Mouse (Mus musculus) cerebellum, adult 2 months (tissue): ENCODE measurements around the gene Flrt2. TPM values are rescaled to one million over a fixed set of nuclear protein-coding genes. Genes with fewer than 3 reads are reported as not detected.

Experiments
- DNase-seq, 2 experiments: peaks; one replicate each; pipeline ENCODE4 v3.0.0; 2021
- H3K27ac ChIP-seq: fragments of 200-500 bp; 2 replicates; pipeline ENCODE4 v1.5.1; 2012; ENCODE audit warnings: low read length, control low read depth, inconsistent platforms; ENCODE audit not compliant: insufficient read depth
- H3K27me3 ChIP-seq: fragments of 200-500 bp; 2 replicates; pipeline ENCODE4 v1.6.1; 2012; ENCODE audit warnings: inconsistent platforms, mild to moderate bottlenecking, low read length, moderate library complexity; ENCODE audit not compliant: control insufficient read depth, insufficient read depth
- H3K4me1 ChIP-seq: fragments of 200-500 bp; 2 replicates; pipeline ENCODE4 v1.6.1; 2011; ENCODE audit warnings: low read length; ENCODE audit not compliant: control insufficient read depth, insufficient read depth
- H3K4me3 ChIP-seq: fragments of 200-500 bp; replicated peaks from 2 replicates; pipeline ENCODE3; 2011; ENCODE audit warnings: mild to moderate bottlenecking, low read depth, low read length, control low read depth; ENCODE audit not compliant: insufficient read depth
- CTCF ChIP-seq: fragments of 200-500 bp; IDR thresholded peaks from 2 replicates; pipeline ENCODE4 v1.5.1; 2011; ENCODE audit warnings: low read depth, mild to moderate bottlenecking, control low read depth, low read length, moderate library complexity, borderline replicate concordance; ENCODE audit not compliant: insufficient read depth
- POLR2A ChIP-seq: fragments of 200-500 bp; IDR thresholded peaks from 2 replicates; pipeline ENCODE4 v1.6.1; 2011; ENCODE audit warnings: low read length, control low read depth, borderline replicate concordance; ENCODE audit not compliant: insufficient read depth
- WGBS: fragments of 180-500 bp; shearing (Covaris S2); methylation state at CpG from one replicate; pipeline ENCODE4 v1.1.7; 2018; 5-methylcytosine and 5-hydroxymethylcytosine counted together
- polyA plus RNA-seq: library from polyadenylated mRNA; depleted of rRNA; stranded (reverse); fragments of >200 nt; gene quantifications from 2 replicates; pipeline ENCODE4 v1.2.3, GENCODE M21; 2012

Gene Flrt2
- polyA plus RNA-seq, 1 experiment: 5.3 TPM

- H3K27me3 ChIP-seq: no peaks in the 10 kb centered on the region; the same call in 1 of the 2 replicates
- no peaks in the 10 kb centered on the region; the same call in 1 of the 2 replicates for H3K4me1 ChIP-seq
- H3K4me3 ChIP-seq: no peak overlapping the region
- no peak overlapping the region for H3K27ac ChIP-seq
- DNase-seq: no peak
- WGBS: 39% methylated on average over 1 of the region's 1 CpGs
- no peak for TF ChIP-seq POLR2A
- TF ChIP-seq CTCF: no peak
Observed at GRCm38 (mm10) chr12:95698556-95698955, 6.5 kb downstream of the Flrt2 start.

- Histone ChIP-seq H3K4me1 (no peaks in the 10 kb centered on the region), H3K27ac (no peak overlapping the region), H3K27me3 (no peaks in the 10 kb centered on the region; the same call in 1 of the 2 replicates), H3K4me3 (no peak overlapping the region)
- 70% methylated on average over 2 of the region's 2 CpGs for WGBS
- TF ChIP-seq POLR2A: no peak
- no peak for TF ChIP-seq CTCF
- no peak for DNase-seq
Observed at GRCm38 (mm10) chr12:95700746-95701145, 8.7 kb downstream of the Flrt2 start.

- H3K4me1 ChIP-seq: no peaks in the 10 kb centered on the region
- H3K27me3 ChIP-seq: no peaks in the 10 kb centered on the region
- DNase-seq: no peak
- no peak overlapping the region for H3K27ac ChIP-seq
- TF ChIP-seq POLR2A (no peak), CTCF (no peak)
- no peak overlapping the region for H3K4me3 ChIP-seq
Observed at GRCm38 (mm10) chr12:95701580-95701979, 9.6 kb downstream of the Flrt2 start.

GRCm38 (mm10) chr12:95705006-95705405, 13.0 kb downstream of the Flrt2 start:
- Histone ChIP-seq H3K4me3 (no peak overlapping the region), H3K27me3 (no peaks in the 10 kb centered on the region), H3K27ac (no peak overlapping the region), H3K4me1 (no peaks in the 10 kb centered on the region)
- WGBS: 91% methylated on average over 3 of the region's 3 CpGs
- no peak for DNase-seq
- TF ChIP-seq POLR2A (no peak), CTCF (no peak)

- DNase-seq: no peak
- 99% methylated on average over 2 of the region's 2 CpGs for WGBS
- no peak overlapping the region for H3K4me3 ChIP-seq
- no peaks in the 10 kb centered on the region for H3K27me3 ChIP-seq
- H3K27ac ChIP-seq: no peak overlapping the region
- no peak for TF ChIP-seq POLR2A
- peak; percentile 6; the same call in 1 of the 2 replicates for TF ChIP-seq CTCF
- H3K4me1 ChIP-seq: no peaks in the 10 kb centered on the region
Observed at GRCm38 (mm10) chr12:95723265-95723664, 31.2 kb downstream of the Flrt2 start.

GRCm38 (mm10) chr12:95734075-95734474, 42.0 kb downstream of the Flrt2 start:
- no peak for DNase-seq
- Histone ChIP-seq H3K4me1 (no peaks in the 10 kb centered on the region), H3K27me3 (no peaks in the 10 kb centered on the region), H3K4me3 (no peak overlapping the region), H3K27ac (no peak overlapping the region)
- 23% methylated on average over 1 of the region's 1 CpGs for WGBS
- TF ChIP-seq CTCF (no peak), POLR2A (no peak)

- H3K27ac ChIP-seq: no peak overlapping the region
- DNase-seq: no peak
- TF ChIP-seq POLR2A (no peak), CTCF (no peak)
- WGBS: 54% methylated on average over 8 of the region's 8 CpGs
- H3K4me1 ChIP-seq: no peaks in the 10 kb centered on the region; the same call in 1 of the 2 replicates
- H3K4me3 ChIP-seq: no peak overlapping the region
- no peaks in the 10 kb centered on the region for H3K27me3 ChIP-seq
Observed at GRCm38 (mm10) chr12:95737571-95737970, 45.5 kb downstream of the Flrt2 start.

- Histone ChIP-seq H3K4me3 (no peak overlapping the region), H3K27ac (no peak overlapping the region), H3K4me1 (no peaks in the 10 kb centered on the region; the same call in 1 of the 2 replicates), H3K27me3 (no peaks in the 10 kb centered on the region)
- no peak for TF ChIP-seq CTCF
- no peak for TF ChIP-seq POLR2A
- 46% methylated on average over 5 of the region's 5 CpGs for WGBS
- DNase-seq: no peak
Observed at GRCm38 (mm10) chr12:95738031-95738430, 46.0 kb downstream of the Flrt2 start.
